Mouse (Mus musculus) ES-E14 (cell line): ENCODE measurements at regions not wholly inside any gene's neighbourhood (a gene's known extent, or its start where the extent isn't known, plus 50 kb on each side); places are given as distances from the start of the nearest gene placed in this dataset.

Experiments used
- HCFC1 ChIP-seq: IDR thresholded peaks from 2 replicates; pipeline ENCODE4 v1.6.1; 2012; ENCODE audit warnings: low read length, inconsistent platforms, borderline replicate concordance; ENCODE audit not compliant: insufficient read depth
- MAFK ChIP-seq: IDR thresholded peaks from 2 replicates; pipeline ENCODE4 v1.6.1; 2014; ENCODE audit warnings: mild to moderate bottlenecking, low read depth, low read length, inconsistent platforms; ENCODE audit not compliant: insufficient read depth
- ZNF384 ChIP-seq: IDR thresholded peaks from 2 replicates; pipeline ENCODE4 v1.6.1; 2012; ENCODE audit warnings: low read depth, low read length, inconsistent platforms

- TF ChIP-seq MAFK (no peak), ZNF384 (no peak), HCFC1 (no peak)
Observed at GRCm38 (mm10) chr13:11336958-11337357, 769.8 kb downstream of the Ryr2 start.
